Mouse (Mus musculus) thymus, adult 2 months (tissue): Measurements from ENCODE around the gene Nuf2.

Experiments used
- CTCF ChIP-seq: fragments of 200-500 bp; IDR thresholded peaks from 2 replicates; pipeline ENCODE4 v1.5.1; 2012; ENCODE audit warnings: mild to moderate bottlenecking, control low read depth, low read length, moderate library complexity, borderline replicate concordance; ENCODE audit not compliant: control insufficient read depth, poor library complexity, insufficient read depth; ENCODE audit errors: extremely low read depth
- POLR2A ChIP-seq: fragments of 200-500 bp; IDR thresholded peaks from 2 replicates; pipeline ENCODE4 v1.6.1; 2012; ENCODE audit warnings: mild to moderate bottlenecking, low read length, control low read depth, moderate library complexity; ENCODE audit not compliant: control insufficient read depth, poor library complexity, insufficient read depth; ENCODE audit errors: extremely low read depth

- TF ChIP-seq POLR2A, result no peak
- no peak for TF ChIP-seq CTCF
These were observed 1.2 kb downstream of the Nuf2 start for GRCm38 (mm10) chr1:169529996-169530518.
